Mouse (Mus musculus) intestine, postnatal 0 days (tissue): ENCODE data around the gene Cd53. TPM values are rescaled to one million over a fixed set of nuclear protein-coding genes. Genes with fewer than 3 reads are reported as not detected.
A peak's percentile ranks its signal among the peaks of the same experiment; 100 is the strongest.

ENCODE experiments used
- ATAC-seq: fragments of 200-750 bp; cut with Nextera tagmentation; 2 replicates; pipeline ENCODE4 v1.8.0; 2017; ENCODE audit warnings: mild to moderate bottlenecking, moderate TSS enrichment, moderate library complexity
- H3K27ac ChIP-seq: fragments of 300-500 bp; sonication (generic); 2 replicates; pipeline ENCODE4 v1.5.1; 2014; ENCODE audit warnings: mild to moderate bottlenecking, low read depth, low read length, moderate library complexity
- H3K27me3 ChIP-seq: fragments of 300-500 bp; sonication (generic); replicated peaks from 2 replicates; pipeline ENCODE4 v1.6.1; 2014; ENCODE audit warnings: low read length, mixed read lengths; ENCODE audit not compliant: control insufficient read depth, insufficient read depth
- H3K36me3 ChIP-seq: fragments of 300-500 bp; sonication (generic); 2 replicates; pipeline ENCODE4 v1.6.1; 2014; ENCODE audit warnings: mild to moderate bottlenecking, moderate library complexity; ENCODE audit not compliant: control insufficient read depth, insufficient read depth
- H3K4me1 ChIP-seq: fragments of 300-500 bp; sonication (generic); replicated peaks from 2 replicates; pipeline ENCODE4 v1.6.1; 2014; ENCODE audit warnings: antibody characterized with exemption, low read length, mixed read lengths; ENCODE audit not compliant: control insufficient read depth, insufficient read depth
- H3K4me2 ChIP-seq: fragments of 300-500 bp; sonication (generic); replicated peaks from 2 replicates; pipeline ENCODE4 v1.6.1; 2014; ENCODE audit warnings: low read depth, mild to moderate bottlenecking, moderate library complexity
- H3K4me3 ChIP-seq: fragments of 300-500 bp; sonication (generic); 2 replicates; pipeline ENCODE4 v1.5.1; 2014; ENCODE audit warnings: low read depth, low read length
- H3K9ac ChIP-seq: fragments of 300-500 bp; sonication (generic); 2 replicates; pipeline ENCODE4 v1.6.1; 2014; ENCODE audit warnings: mild to moderate bottlenecking, low read depth, low read length
- H3K9me3 ChIP-seq: fragments of 300-500 bp; sonication (generic); 2 replicates; pipeline ENCODE4 v1.6.1; 2016; ENCODE audit warnings: mixed run types; ENCODE audit not compliant: control insufficient read depth
- CTCF ChIP-seq: sonication (generic); IDR thresholded peaks from 2 replicates; pipeline ENCODE4 v1.5.1; 2016; ENCODE audit warnings: low read depth, mild to moderate bottlenecking, control low read depth, antibody characterized with exemption, moderate library complexity
- WGBS: fragments of 180-500 bp; shearing (Covaris S2); extraction: QIAGEN DNeasy Blood & Tissue Kit; methylation state at CpG from one replicate; pipeline ENCODE4 v1.1.7; 2014; 5-methylcytosine and 5-hydroxymethylcytosine counted together
- polyA plus RNA-seq: library from polyadenylated mRNA; unstranded; fragments of >200 nt; fragmentation: Nextera tagmentation; extraction: Ambion mirVana; gene quantifications from 2 replicates; pipeline ENCODE4 v1.2.1, GENCODE M21; 2015

Gene Cd53
- polyA plus RNA-seq, 1 experiment from 2014 or later = 8.0 TPM

- Histone ChIP-seq H3K4me2 (no peak overlapping the region), H3K27ac (no peak overlapping the region), H3K4me3 (no peak overlapping the region), H3K27me3 (no peaks in the 10 kb centered on the region), H3K9ac (no peak overlapping the region), H3K36me3 (no peaks in the 10 kb centered on the region), H3K9me3 (no peaks in the 10 kb centered on the region), H3K4me1 (no peaks in the 10 kb centered on the region)
- no peak for TF ChIP-seq CTCF
- 53% methylated on average over 2 of the region's 2 CpGs for WGBS
- ATAC-seq = no peak
These were observed 1.5 kb downstream of the Cd53 start for GRCm38 (mm10) chr3:106788440-106788887.

GRCm38 (mm10) chr3:106787972-106788371 lies 2.0 kb downstream of the Cd53 start:
- Histone ChIP-seq H3K4me2 (no peak overlapping the region), H3K27ac (no peak overlapping the region), H3K4me3 (no peak overlapping the region), H3K4me1 (no peaks in the 10 kb centered on the region), H3K36me3 (no peaks in the 10 kb centered on the region), H3K9ac (no peak overlapping the region), H3K9me3 (no peaks in the 10 kb centered on the region), H3K27me3 (no peaks in the 10 kb centered on the region)
- no peak for TF ChIP-seq CTCF
- ATAC-seq = no peak

GRCm38 (mm10) chr3:106785130-106785529 lies 4.8 kb downstream of the Cd53 start:
- no peaks in the 10 kb centered on the region for H3K9me3 ChIP-seq
- WGBS = 73% methylated on average over 3 of the region's 3 CpGs
- H3K4me2 ChIP-seq = no peak overlapping the region
- H3K27ac ChIP-seq = no peak overlapping the region
- no peaks in the 10 kb centered on the region for H3K27me3 ChIP-seq
- H3K4me3 ChIP-seq = no peak overlapping the region
- H3K36me3 ChIP-seq = no peaks in the 10 kb centered on the region
- ATAC-seq = no peak
- no peaks in the 10 kb centered on the region for H3K4me1 ChIP-seq
- no peak overlapping the region for H3K9ac ChIP-seq
- no peak for TF ChIP-seq CTCF

DNA sequence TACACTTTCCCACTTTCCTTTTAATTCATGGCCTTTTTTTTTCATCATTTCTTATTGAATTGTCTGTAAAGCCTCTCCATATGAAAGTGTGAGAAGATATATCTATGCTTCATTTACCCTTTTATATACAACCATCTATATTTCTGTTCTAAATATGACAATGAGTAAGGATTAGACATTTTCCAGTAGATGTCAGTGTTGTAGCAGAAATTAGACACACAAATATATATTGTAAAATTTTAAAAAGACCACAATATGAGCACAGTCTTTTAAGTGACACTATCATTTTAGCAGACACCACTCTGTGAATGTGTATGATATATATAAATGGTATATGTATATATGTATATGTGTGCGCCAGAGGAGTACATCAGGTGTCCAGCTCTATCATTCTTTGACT lies 18.1 kb downstream of the Cd53 start:
- 82% methylated on average over 1 of the region's 1 CpGs for WGBS
- no peak overlapping the region for H3K4me2 ChIP-seq
- ATAC-seq = no peak

GRCm38 (mm10) chr3:106755898-106756297 lies 34.1 kb downstream of the Cd53 start:
- no peak for TF ChIP-seq CTCF
- H3K9me3 ChIP-seq = no peaks in the 10 kb centered on the region
- ATAC-seq = no peak
- 71% methylated on average over 1 of the region's 1 CpGs for WGBS
- no peak overlapping the region for H3K4me2 ChIP-seq
- no peaks in the 10 kb centered on the region for H3K27me3 ChIP-seq
- H3K9ac ChIP-seq = no peak overlapping the region
- no peak overlapping the region for H3K4me3 ChIP-seq
- no peaks in the 10 kb centered on the region for H3K36me3 ChIP-seq
- H3K4me1 ChIP-seq = no peaks in the 10 kb centered on the region
- no peak overlapping the region for H3K27ac ChIP-seq

More for the DNA sequence above, 18.1 kb downstream of the Cd53 start:
- no peaks in the 10 kb centered on the region for H3K4me1 ChIP-seq
- H3K4me3 ChIP-seq = no peak overlapping the region
- no peak for TF ChIP-seq CTCF
- no peak overlapping the region for H3K9ac ChIP-seq
- H3K9me3 ChIP-seq = no peaks in the 10 kb centered on the region
- no peak overlapping the region for H3K27ac ChIP-seq
- H3K27me3 ChIP-seq = no peaks in the 10 kb centered on the region
- no peaks in the 10 kb centered on the region for H3K36me3 ChIP-seq

- no peaks in the 10 kb centered on the region for H3K27me3 ChIP-seq
- no peaks in the 10 kb centered on the region for H3K36me3 ChIP-seq
- peak; percentile 60 for TF ChIP-seq CTCF
- H3K9ac ChIP-seq = peak overlapping the region; percentile 72
- peak overlapping the region; percentile 64 for H3K4me3 ChIP-seq
- H3K9me3 ChIP-seq = no peaks in the 10 kb centered on the region
- peak overlapping the region; percentile 73 for H3K4me2 ChIP-seq
- peak overlapping the region; percentile 98 for H3K27ac ChIP-seq
- peak; percentile 96 for ATAC-seq
- WGBS = 1% methylated on average over 33 of the region's 33 CpGs
- no peaks in the 10 kb centered on the region for H3K4me1 ChIP-seq
These were observed 67.7 kb downstream of the Cd53 start for GRCm38 (mm10) chr3:106722028-106722945.
